Mouse (Mus musculus): ENCODE measurements around the gene Mrpl39. TPM values are rescaled to one million over a fixed set of nuclear protein-coding genes. Genes with fewer than 3 reads are reported as not detected.
A peak's percentile ranks its signal among the peaks of the same experiment; 100 is the strongest.

Gene Mrpl39
- total and polyA plus RNA-seq, 3 experiments, result 24.0 to 42.4 (median 37.7) TPM

DNA sequence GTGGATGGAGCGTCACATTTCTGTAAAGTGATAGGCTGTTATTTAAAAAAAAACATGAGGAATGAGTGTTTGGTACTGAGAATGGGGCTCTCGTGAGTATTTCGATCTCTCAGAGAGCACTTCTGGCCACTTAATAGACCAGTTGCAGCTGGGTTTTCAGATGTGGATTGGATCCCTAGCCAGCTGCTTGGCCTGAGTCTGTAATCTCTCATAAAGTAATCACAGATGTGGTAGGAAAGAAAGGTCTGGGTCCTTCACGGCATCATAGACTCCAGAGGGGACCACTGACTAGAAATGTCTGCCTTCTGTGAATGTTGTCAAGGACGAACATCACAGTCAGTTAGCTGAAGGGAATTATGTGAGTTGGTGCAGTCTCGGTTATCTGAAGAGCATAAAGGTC lies 42.9 kb upstream of the Mrpl39 start:
- TF ChIP-seq POLR2A (IDR thresholded peaks at IDR 0.05; ENCODE audit: insufficient read depth, low read depth, low read length), result no peak
- no peak for TF ChIP-seq CTCF (IDR thresholded peaks at IDR 0.05)
- no peak for TF ChIP-seq EP300 (IDR thresholded peaks at IDR 0.05; ENCODE audit: insufficient read depth, low read depth, low read length)
- H3K4me1 ChIP-seq (ENCODE audit: control insufficient read depth, insufficient read depth, low read length), result peaks cover 7% of the 10 kb centered on the region
- H3K9ac ChIP-seq (ENCODE audit: low read depth, low read length), result no peak overlapping the region
- H3K79me2 ChIP-seq (replicated peaks; ENCODE audit: control insufficient read depth, insufficient read depth, low read length), result peaks cover 8% of the 10 kb centered on the region
- no peak for DNase-seq
- H3K4me3 ChIP-seq, result no peak overlapping the region
- peak overlapping the region; percentile 43; the same call in 1 of the 2 replicates for H3K27ac ChIP-seq
- 77% methylated on average over 6 of the region's 6 CpGs for WGBS
- intact Hi-C loops (cut with DNase I), result no loop called here
- no peaks in the 10 kb centered on the region for H3K27me3 ChIP-seq (ENCODE audit: control insufficient read depth, insufficient read depth, low read length)
- H3K36me3 ChIP-seq (ENCODE audit: control insufficient read depth, insufficient read depth, low read length), result peaks cover 44% of the 10 kb centered on the region

DNA sequence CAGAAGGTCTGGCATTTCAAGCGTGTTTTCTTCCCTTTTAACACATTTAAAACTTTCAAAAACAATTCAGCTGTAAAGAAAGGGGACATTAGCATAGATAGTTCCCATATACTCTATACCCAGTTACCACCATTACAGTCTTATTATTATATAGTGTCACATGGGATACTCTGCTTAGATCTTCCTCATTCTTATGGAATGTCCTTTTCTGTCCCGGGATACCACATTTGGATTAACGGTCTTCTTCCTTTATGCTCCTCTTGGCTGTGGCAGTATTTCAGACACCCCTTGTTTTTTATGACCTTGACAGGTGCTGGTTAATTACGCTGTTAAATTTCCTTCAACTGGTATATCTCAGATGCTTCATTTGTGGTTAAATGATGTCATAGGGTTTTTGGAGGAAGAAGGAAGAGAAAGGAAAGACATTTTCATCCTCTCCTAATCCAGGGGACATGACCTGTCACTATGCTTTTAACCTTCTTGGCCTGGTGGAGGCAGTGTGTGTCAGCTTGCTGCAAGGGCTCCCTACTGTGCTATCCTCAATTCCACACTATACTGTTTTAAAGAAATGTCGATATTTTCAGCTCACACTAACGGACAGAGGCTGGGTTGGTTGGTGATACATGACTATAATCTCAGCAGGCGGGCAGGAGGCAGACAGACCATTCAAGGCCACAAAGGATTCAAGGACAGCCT lies 40.7 kb upstream of the Mrpl39 start:
- peaks cover 6% of the 10 kb centered on the region for H3K79me2 ChIP-seq (replicated peaks; ENCODE audit: control insufficient read depth, insufficient read depth, low read length)
- H3K27ac ChIP-seq, result peak overlapping the region; percentile 90
- peak in 1 of 2 experiments; percentile 21 for DNase-seq
- intact Hi-C loops (cut with DNase I), result loop anchor here (2.0 kb wide), 1 partner anchor 29 kb away; no protein-coding TSS in a partner anchor
- H3K4me1 ChIP-seq (ENCODE audit: control insufficient read depth, insufficient read depth, low read length), result peaks cover 6% of the 10 kb centered on the region
- H3K9ac ChIP-seq (ENCODE audit: low read depth, low read length), result peak overlapping the region; percentile 64
- H3K36me3 ChIP-seq (ENCODE audit: control insufficient read depth, insufficient read depth, low read length), result peaks cover 27% of the 10 kb centered on the region
- H3K27me3 ChIP-seq (ENCODE audit: control insufficient read depth, insufficient read depth, low read length), result no peaks in the 10 kb centered on the region
- TF ChIP-seq CTCF (IDR thresholded peaks at IDR 0.05) (peak; percentile 76), POLR2A (IDR thresholded peaks at IDR 0.05; ENCODE audit: insufficient read depth, low read depth, low read length) (no peak), EP300 (IDR thresholded peaks at IDR 0.05; ENCODE audit: insufficient read depth, low read depth, low read length) (0 out of 2 replicates have a peak, but pooled peaks have one; percentile 64)
- H3K4me3 ChIP-seq, result peak overlapping the region; percentile 90
- 36% methylated on average over 7 of the region's 7 CpGs for WGBS

DNA sequence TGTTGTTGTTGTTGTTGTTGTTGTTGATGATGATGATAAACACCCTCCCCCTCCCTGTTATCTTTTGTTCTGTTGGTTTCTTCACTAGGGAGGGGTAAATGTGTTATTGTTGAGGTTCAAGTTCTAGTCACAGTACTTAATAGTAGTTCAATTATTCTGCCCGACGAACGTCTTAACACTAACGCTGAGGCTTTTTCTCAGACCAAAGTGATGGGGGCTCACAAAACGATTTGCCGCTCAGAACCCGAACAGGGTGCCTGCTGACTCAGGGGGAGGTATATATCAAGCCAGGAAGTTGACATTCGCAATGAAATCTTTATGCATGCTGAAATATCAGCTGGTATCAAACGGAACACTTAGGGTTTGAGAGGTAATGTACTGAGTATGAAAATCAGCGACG lies 39.8 kb upstream of the Mrpl39 start:
- intact Hi-C loops (cut with DNase I), result loop anchor here (1.0 to 2.0 kb wide), 2 partner anchors 42 to 59 kb away; partner anchors contain the start of genes Atp5j and Gabpa
- H3K27me3 ChIP-seq (ENCODE audit: control insufficient read depth, insufficient read depth, low read length), result no peaks in the 10 kb centered on the region
- H3K4me3 ChIP-seq, result peak overlapping the region; percentile 90
- H3K36me3 ChIP-seq (ENCODE audit: control insufficient read depth, insufficient read depth, low read length), result peaks cover 19% of the 10 kb centered on the region
- WGBS, result 30% methylated on average over 11 of the region's 11 CpGs
- peak overlapping the region; percentile 71 for H3K9ac ChIP-seq (ENCODE audit: low read depth, low read length)
- TF ChIP-seq POLR2A (IDR thresholded peaks at IDR 0.05; ENCODE audit: insufficient read depth, low read depth, low read length) (no peak), EP300 (IDR thresholded peaks at IDR 0.05; ENCODE audit: insufficient read depth, low read depth, low read length) (no peak), CTCF (IDR thresholded peaks at IDR 0.05) (no peak)
- no peak for DNase-seq
- no peaks in the 10 kb centered on the region; the same call in none of the 2 replicates for H3K79me2 ChIP-seq (replicated peaks; ENCODE audit: control insufficient read depth, insufficient read depth, low read length)
- H3K4me1 ChIP-seq (ENCODE audit: control insufficient read depth, insufficient read depth, low read length), result peaks cover 6% of the 10 kb centered on the region
- peak overlapping the region; percentile 90 for H3K27ac ChIP-seq

DNA sequence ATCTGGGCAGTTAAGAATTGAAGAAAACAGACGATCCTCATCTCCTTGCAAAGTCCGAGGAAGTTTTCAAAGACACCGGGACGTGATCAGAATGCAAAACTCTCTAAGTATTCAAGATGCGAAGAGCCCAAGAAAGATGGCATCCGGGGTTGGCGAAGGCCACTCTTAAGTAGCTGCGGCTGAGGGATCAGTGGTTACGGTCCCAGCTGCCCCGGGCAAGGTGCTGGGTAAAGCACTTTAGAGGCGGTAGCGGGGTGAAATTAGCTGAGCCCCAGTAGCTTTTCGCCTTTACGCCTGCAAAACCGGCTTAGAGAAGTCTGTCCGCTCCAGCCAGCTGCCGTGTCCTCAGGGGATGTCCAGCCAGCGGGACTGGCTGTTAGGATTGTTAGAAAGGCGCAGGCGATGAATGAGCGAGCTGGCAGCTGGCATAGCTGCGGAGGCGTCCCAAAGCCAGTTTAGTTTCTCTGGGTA lies 39.3 kb upstream of the Mrpl39 start:
- Histone ChIP-seq H3K27ac (peak overlapping the region; percentile 90), H3K9ac (ENCODE audit: low read depth, low read length) (peak overlapping the region; percentile 91), H3K27me3 (ENCODE audit: control insufficient read depth, insufficient read depth, low read length) (no peaks in the 10 kb centered on the region), H3K4me1 (ENCODE audit: control insufficient read depth, insufficient read depth, low read length) (peaks cover 6% of the 10 kb centered on the region), H3K4me3 (peak overlapping the region; percentile 90), H3K36me3 (ENCODE audit: control insufficient read depth, insufficient read depth, low read length) (peaks cover 16% of the 10 kb centered on the region), H3K79me2 (replicated peaks; ENCODE audit: control insufficient read depth, insufficient read depth, low read length) (no peaks in the 10 kb centered on the region; the same call in none of the 2 replicates)
- peak; percentile 64 to 70 for DNase-seq
- intact Hi-C loops (cut with DNase I), result loop anchor here (1.0 to 2.0 kb wide), 2 partner anchors 43 to 60 kb away; partner anchors contain the start of genes Atp5j and Gabpa
- under 1% methylated on average over 23 of the region's 23 CpGs for WGBS
- TF ChIP-seq EP300 (IDR thresholded peaks at IDR 0.05; ENCODE audit: insufficient read depth, low read depth, low read length), result 0 out of 2 replicates have a peak, but pooled peaks have one; percentile 31
- TF ChIP-seq POLR2A (IDR thresholded peaks at IDR 0.05; ENCODE audit: insufficient read depth, low read depth, low read length), result peak; percentile 43; the same call in 1 of the 2 replicates
- TF ChIP-seq CTCF (IDR thresholded peaks at IDR 0.05), result no peak

DNA sequence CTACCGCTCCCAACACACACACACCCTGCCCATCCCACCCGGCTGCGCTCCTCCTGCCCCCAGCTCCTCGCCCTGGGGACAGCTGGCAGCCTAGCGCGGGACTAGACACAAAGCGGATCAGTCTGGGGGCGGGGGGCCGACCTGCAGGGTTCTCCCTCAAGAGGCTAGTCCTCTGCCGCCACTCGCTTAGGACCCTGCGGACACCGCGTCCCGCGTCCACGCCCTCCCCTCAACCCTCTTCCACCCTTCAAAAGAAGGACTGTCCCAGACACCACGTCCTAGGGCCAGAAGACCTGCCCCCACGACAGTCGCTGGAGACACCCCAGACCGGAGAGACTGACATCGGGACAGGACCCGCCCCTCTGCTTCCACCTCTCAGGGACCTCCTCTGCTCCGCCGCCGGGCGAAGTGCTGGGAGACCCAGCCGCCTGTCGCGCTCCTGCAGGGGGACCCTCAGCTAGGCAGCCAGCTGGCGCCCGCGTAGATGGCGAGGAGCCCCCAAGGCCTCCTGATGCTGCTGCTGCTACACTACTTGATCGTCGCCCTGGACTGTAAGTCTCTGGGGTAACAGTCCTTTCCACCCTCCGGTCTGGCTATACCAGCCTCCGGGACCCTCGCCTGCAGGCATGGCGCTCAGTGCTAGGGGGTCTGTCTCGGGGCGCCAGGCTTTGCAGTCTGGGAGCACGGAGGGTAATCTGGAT lies 38.6 kb upstream of the Mrpl39 start, which contains the start of gene Jam2:
Gene Jam2 (plus strand): TSS at position 121 of the 701 bp plus-strand sequence.
- TF ChIP-seq POLR2A (IDR thresholded peaks at IDR 0.05; ENCODE audit: insufficient read depth, low read depth, low read length) (peak; percentile 91), CTCF (IDR thresholded peaks at IDR 0.05) (peak; percentile 20), EP300 (IDR thresholded peaks at IDR 0.05; ENCODE audit: insufficient read depth, low read depth, low read length) (peak; percentile 77)
- no peaks in the 10 kb centered on the region; the same call in none of the 2 replicates for H3K79me2 ChIP-seq (replicated peaks; ENCODE audit: control insufficient read depth, insufficient read depth, low read length)
- peak within 1 kb of the TSS; percentile 90 for H3K27ac ChIP-seq
- peak within 1 kb of the TSS; percentile 91 for H3K9ac ChIP-seq (ENCODE audit: low read depth, low read length)
- under 1% methylated on average over 43 of the region's 43 CpGs for whole genome bisulfite sequencing
- no peaks in the 10 kb centered on the region for H3K27me3 ChIP-seq (ENCODE audit: control insufficient read depth, insufficient read depth, low read length)
- H3K4me3 ChIP-seq, result peak within 1 kb of the TSS; percentile 90
- intact Hi-C loops (cut with DNase I), result loop anchor here (2.0 kb wide), 1 partner anchor 61 kb away; the partner anchor contains the start of genes Atp5j and Gabpa
- peaks cover 7% of the 10 kb centered on the region for H3K4me1 ChIP-seq (ENCODE audit: control insufficient read depth, insufficient read depth, low read length)
- H3K36me3 ChIP-seq (ENCODE audit: control insufficient read depth, insufficient read depth, low read length), result peaks cover 16% of the 10 kb centered on the region
- DNase-seq, result peak; percentile 88 to 89
